Mouse (Mus musculus) CD4-positive, CD25-positive, alpha-beta regulatory T cell, adult 2 months (primary cell): ENCODE measurements at regions not wholly inside any gene's neighbourhood (a gene's known extent, or its start where the extent isn't known, plus 50 kb on each side); places are given as distances from the start of the nearest gene placed in this dataset.

Experiments
- DNase-seq: peaks from one replicate; pipeline ENCODE4 v3.0.0-alpha.2; 2012; ENCODE audit warnings: low read depth, low spot score

DNA sequence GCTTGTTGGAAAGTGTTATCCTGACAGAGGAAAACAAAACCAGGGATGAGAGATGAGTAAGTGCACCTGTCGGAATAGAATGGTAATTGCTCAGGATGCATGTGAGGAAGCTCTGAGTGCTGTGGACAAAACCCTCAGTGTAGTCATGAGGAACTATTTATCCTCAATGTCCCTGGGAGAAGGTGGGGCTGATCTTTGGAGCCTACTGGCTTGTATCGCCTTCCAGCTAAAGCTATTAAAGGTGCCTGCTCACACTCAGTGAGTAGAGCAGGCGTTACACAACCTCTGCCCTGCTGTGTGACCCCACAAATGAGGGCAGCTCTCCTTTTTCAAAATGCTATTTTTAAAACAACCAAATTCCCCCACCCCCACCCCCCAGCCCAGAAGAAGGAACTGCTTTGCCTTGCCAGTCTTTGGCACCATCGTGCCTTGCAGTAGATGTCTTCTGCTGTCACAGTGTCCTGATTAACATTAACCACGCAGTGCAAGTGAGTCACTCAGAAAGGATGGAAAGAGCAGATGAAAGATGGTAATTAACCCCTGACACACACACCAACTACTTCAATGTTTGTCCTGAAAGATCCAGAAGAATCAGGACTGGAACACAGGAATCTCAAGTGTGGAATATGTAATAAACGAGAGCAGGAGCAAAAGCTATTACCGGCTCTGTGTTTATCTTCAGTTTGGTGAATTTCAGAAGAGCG, 440.8 kb upstream of the Tnp1 start:
- DNase-seq, result no peak

GRCm38 (mm10) chr1:73444216-73444890, 428.6 kb upstream of the Tnp1 start:
- DNase-seq, result no peak

- no peak for DNase-seq
Observed at GRCm38 (mm10) chr1:73438385-73438784, 422.7 kb upstream of the Tnp1 start.

DNA sequence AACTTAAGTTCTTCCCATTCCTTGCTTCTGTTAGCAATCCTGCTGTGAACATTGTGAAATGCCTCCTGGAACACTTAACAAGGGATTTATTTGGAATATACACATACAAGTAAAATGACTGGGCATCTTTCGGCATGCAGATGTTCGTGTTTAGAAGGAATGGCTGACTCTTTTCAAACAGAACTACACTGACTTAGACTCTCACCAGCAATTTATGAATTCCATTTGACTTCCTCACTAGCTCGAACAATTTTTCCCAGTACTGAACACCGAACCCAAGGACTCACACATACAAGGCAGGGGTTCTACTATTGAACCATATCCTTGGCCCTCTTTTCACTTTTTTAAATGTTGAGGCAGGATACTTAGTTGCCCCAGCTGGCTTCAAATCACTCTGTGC, 412.4 kb upstream of the Tnp1 start:
- no peak for DNase-seq

GRCm38 (mm10) chr1:73425049-73425448, 409.3 kb upstream of the Tnp1 start:
- DNase-seq, result no peak

DNA sequence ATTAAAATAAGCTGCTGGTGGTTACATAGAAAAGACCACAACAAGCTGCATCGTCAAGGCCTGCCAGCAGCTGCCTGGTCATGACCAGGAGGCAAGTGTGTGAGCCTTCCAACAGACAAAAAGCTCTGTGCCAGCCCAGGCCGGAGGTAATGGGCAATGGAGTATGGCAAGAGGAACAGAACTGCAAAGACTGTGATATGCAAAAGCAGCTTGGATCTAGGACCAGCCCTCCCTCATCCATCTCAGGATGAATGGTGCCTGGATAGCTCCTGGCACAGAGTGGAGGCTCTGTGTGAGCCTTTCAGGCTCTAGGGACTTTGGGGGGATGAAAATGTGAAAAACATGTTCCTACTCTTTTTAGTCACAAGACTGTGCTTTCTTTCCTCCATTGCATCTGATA, 402.5 kb upstream of the Tnp1 start:
- no peak for DNase-seq

GRCm38 (mm10) chr1:73411452-73411851, 395.7 kb upstream of the Tnp1 start:
- DNase-seq, result no peak

DNA sequence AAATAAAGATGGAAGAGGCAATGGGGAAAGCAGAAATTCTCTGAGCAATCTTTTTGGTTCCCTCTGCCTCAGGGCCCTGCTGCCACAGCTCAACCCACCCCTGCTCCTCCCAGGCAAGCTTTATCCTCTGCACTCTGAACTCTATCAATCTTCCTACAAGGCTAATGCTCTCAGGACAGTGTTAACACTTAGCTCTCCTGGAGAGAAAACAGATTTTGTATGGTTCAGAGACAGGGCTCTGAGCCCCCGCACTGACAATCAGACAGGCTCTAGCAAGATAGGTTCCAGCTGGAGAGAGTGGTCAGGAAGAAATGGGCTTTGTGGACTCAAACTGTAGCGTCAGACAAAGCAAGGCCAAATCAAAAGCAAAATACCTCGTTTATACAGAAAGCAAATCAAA, 383.5 kb upstream of the Tnp1 start:
- no peak for DNase-seq

- no peak for DNase-seq
Observed at GRCm38 (mm10) chr1:73395034-73395433, 379.3 kb upstream of the Tnp1 start.

DNA sequence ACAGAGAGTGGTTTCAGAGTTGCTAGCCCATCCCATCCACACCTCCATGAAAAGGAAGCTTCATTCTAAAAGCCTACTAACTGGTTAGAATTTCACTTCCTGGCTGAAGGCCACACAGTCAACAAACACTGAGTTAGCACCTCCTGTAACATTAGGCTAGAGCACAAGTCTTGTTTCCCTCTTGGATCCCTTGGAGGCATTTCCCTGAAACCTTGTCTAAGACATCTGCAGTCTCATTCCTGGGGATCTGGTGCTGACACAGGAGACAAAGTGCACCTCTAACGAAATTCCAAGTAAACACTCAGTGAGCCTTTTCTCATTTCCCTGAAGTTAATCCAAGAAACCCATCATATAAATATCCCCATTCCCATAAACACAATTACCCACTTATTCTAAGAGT, 378.8 kb upstream of the Tnp1 start:
- DNase-seq, result no peak

DNA sequence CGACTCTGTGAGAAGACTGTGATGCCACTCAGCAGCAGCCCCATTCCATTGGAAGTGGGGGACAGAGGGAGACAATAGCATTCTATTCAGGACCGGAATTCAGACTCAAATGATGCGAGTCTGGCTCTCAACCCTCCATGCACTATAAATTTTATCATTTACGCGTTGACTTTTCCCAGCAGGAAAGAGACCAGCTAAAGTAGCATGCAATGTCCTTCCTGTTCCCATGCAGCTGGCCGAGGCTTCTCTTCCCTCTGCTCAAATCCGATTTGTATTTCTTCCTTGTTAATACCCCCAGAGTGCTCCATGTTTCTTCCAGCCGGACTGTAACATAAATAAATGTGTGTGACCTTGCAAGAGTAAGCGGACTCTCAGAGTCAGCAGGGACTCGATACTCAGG, 376.4 kb upstream of the Tnp1 start:
- no peak for DNase-seq

GRCm38 (mm10) chr1:73389976-73390375, 374.3 kb upstream of the Tnp1 start:
- DNase-seq, result no peak

DNA sequence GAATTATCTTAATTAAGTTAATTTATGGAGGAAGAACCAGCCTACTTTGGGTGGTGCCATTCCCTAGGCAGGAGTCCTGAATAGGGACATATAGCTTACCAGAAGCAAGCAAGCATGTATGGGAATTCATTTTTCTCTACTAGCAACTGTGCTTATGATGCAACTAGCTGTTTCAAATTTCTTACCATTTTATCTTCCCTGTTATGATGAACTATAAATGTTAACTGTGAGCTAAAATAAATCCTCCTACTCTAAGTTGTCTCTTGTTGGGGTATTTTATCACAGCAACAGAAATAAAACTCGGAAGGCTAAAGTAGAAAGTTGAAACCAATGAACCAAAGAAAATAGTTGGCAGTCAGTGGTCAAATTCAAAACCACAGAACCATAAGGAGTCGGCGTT, 373.5 kb upstream of the Tnp1 start:
- no peak for DNase-seq

- DNase-seq, result no peak
Observed at GRCm38 (mm10) chr1:73381578-73381977, 365.9 kb upstream of the Tnp1 start.

GRCm38 (mm10) chr1:73374531-73375375, 359.0 kb upstream of the Tnp1 start:
- DNase-seq, result no peak

DNA sequence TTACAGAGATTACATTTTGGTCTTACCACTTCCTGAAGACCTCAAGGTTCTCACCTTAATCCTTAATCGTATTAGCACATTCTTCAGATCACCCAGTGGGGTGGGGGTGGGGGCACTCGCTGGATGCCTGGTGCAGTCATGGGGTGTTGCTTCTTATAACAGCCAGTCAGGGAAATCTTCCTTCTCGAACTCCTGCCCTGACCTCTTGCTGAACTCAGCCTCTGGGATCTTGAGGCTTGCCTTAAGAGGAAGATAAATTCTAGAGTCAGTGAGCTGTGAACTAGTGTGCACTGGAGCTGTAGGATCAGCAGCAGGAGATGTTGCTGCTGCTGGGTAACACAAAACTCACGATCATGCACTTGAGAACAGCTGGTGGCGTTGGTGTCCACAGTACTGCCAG, 352.5 kb upstream of the Tnp1 start:
- no peak for DNase-seq

DNA sequence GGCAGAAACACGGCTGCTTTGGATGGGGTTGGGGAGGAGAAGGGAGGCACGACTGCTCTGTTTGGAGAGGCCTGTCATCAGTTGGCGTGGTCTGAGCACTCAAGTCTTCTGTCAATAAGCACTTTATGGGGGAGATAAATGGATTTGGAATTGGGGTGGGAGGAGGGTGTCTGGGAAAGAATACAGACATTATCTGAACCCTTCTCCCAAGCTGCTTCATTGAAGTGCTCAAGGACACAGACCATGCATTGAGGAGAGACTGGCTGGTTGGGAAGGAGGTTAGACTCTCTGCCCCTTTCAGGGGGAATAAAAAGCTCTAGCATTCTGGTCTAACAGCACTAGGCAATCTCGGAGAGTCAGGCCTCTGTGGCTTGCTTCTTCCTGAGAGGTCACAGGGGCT, 350.1 kb upstream of the Tnp1 start:
- no peak for DNase-seq

- DNase-seq, result no peak
Observed at GRCm38 (mm10) chr1:73364300-73364683, 348.6 kb upstream of the Tnp1 start.

GRCm38 (mm10) chr1:73363549-73364299, 348.0 kb upstream of the Tnp1 start:
- no peak for DNase-seq

DNA sequence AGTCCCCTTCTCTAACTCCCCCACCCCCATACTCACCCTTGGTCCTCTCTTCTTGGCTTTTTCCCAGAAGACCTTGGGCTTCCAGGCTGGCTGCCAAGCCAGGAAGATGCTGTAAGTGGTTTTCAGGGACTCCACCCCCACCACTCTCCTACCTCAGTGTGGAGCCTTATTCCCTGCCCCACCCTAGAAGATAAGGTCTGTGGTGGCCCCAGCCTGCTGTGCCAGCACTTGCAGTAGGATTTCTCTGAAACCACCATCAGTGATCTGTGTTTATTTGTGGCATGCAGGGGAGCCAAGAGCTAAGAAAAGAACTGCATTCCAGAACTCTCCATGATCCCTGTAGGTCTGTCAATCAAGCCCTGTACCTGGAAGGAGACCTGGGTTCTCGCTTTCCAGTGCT, 346.4 kb upstream of the Tnp1 start:
- DNase-seq, result no peak

- DNase-seq, result no peak
Observed at GRCm38 (mm10) chr1:73361300-73361699, 345.6 kb upstream of the Tnp1 start.

DNA sequence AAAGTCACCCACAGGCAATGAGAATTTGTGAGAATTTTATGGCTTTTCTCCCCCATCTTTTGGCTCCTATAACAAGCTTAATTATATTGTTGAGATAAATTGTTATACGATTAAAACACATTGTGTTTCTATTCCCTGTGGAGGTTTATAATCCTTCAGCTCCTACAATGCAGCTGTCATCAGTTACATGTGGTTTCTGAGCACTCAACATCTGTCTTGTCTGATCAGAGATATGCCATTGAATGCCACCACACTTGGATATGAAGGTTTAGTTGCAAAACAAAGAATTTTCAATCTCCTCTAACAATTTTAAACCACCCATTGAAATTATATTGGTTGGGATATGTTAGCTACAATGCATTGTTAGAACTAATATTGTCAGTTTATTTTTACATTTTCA, 338.7 kb upstream of the Tnp1 start:
- no peak for DNase-seq
